9 mouse cellular contexts compared by ENCODE assay signal in the genomic region with DNA sequence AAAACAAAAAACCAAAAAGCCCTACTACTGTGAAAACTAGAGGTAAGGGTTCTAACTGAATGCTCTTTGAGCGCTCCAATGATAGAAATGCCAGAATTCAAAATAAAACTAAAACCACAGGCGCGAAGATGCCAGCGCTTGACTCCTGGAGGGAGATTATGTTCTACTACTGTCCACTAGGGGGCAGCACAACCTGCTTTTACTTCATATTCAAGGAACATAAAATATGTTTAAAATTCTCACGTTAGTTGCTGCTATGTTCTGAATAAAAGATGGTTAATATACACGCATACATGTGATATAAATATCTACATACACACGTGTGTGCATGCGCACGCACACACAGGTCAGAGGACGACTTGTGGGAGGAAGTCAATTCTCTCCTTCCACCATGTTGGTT. TPM values are rescaled to one million over a fixed set of nuclear protein-coding genes. Genes with fewer than 3 reads are reported as not detected.
DNase-seq lines count a peak whose midpoint lies in the region; ATAC-seq and TF ChIP-seq lines count a peak whose summit lies in the region.
"Had no signal": no experiment of that assay in that cellular context is flagged by ENCODE, and none has a peak within 500 bp of the region (broad histone marks: within the 10 kb centered on the region; RNA-seq: fewer than 3 reads in every experiment).

No protein-coding gene starts in this region.

- H3K9me3 ChIP-seq in forebrain, embryonic 14.5 days (replicated peaks; ENCODE audit: control insufficient read depth, low read length), result no peaks in the 10 kb centered on the region
- H3K9me3 ChIP-seq in forebrain, embryonic 11.5 days (ENCODE audit: control insufficient read depth, low read length), result no peaks in the 10 kb centered on the region
- H3K9me3 ChIP-seq in midbrain, embryonic 11.5 days (ENCODE audit: control insufficient read depth, low read length), result no peaks in the 10 kb centered on the region
- no peaks in the 10 kb centered on the region for H3K9me3 ChIP-seq in midbrain, embryonic 16.5 days (replicated peaks; ENCODE audit: control insufficient read depth, low read length, poor library complexity, severe bottlenecking)
- no peaks in the 10 kb centered on the region for H3K9me3 ChIP-seq in embryonic facial prominence, embryonic 14.5 days (ENCODE audit: control insufficient read depth, low read length)
- H3K9me3 ChIP-seq in liver, postnatal 0 days (ENCODE audit: low read length), result no peaks in the 10 kb centered on the region

- TF ChIP-seq EP300 in liver, postnatal 0 days (IDR thresholded peaks at IDR 0.05; ENCODE audit: low read depth), result no peak

- TF ChIP-seq CTCF in liver, postnatal 0 days (IDR thresholded peaks at IDR 0.05; ENCODE audit: low read depth), result peak; percentile 74

- H3K27me3 ChIP-seq in forebrain, embryonic 14.5 days (replicated peaks; ENCODE audit: control insufficient read depth, insufficient read depth, low read length), result no peaks in the 10 kb centered on the region
- H3K27me3 ChIP-seq in forebrain, embryonic 11.5 days (ENCODE audit: control insufficient read depth, insufficient read depth, low read length), result no peaks in the 10 kb centered on the region
- H3K27me3 ChIP-seq in midbrain, embryonic 11.5 days (ENCODE audit: control insufficient read depth, insufficient read depth, low read length), result no peaks in the 10 kb centered on the region
- no peaks in the 10 kb centered on the region for H3K27me3 ChIP-seq in midbrain, embryonic 16.5 days (ENCODE audit: control insufficient read depth, insufficient read depth, low read depth, low read length)
- H3K27me3 ChIP-seq in embryonic facial prominence, embryonic 14.5 days (replicated peaks; ENCODE audit: control insufficient read depth, insufficient read depth, low read length), result no peaks in the 10 kb centered on the region
- H3K27me3 ChIP-seq in liver, postnatal 0 days (ENCODE audit: insufficient read depth, low read length), result no peaks in the 10 kb centered on the region

- no peak overlapping the region for H3K4me3 ChIP-seq in forebrain, embryonic 14.5 days (ENCODE audit: low read depth, low read length)
- H3K4me3 ChIP-seq in forebrain, embryonic 11.5 days (ENCODE audit: low read depth, low read length), result no peak overlapping the region
- H3K4me3 ChIP-seq in midbrain, embryonic 11.5 days (ENCODE audit: low read depth, low read length), result no peak overlapping the region
- H3K4me3 ChIP-seq in midbrain, embryonic 16.5 days (ENCODE audit: low read depth, low read length), result no peak overlapping the region
- no peak overlapping the region for H3K4me3 ChIP-seq in embryonic facial prominence, embryonic 14.5 days (ENCODE audit: low read depth, low read length)
- H3K4me3 ChIP-seq in liver, postnatal 0 days (ENCODE audit: low read depth, low read length), result no peak overlapping the region

- no peaks in the 10 kb centered on the region for H3K4me1 ChIP-seq in forebrain, embryonic 14.5 days (ENCODE audit: control insufficient read depth, insufficient read depth, low read length)
- H3K4me1 ChIP-seq in forebrain, embryonic 11.5 days (replicated peaks; ENCODE audit: control insufficient read depth, insufficient read depth, low read length), result no peaks in the 10 kb centered on the region
- no peaks in the 10 kb centered on the region for H3K4me1 ChIP-seq in midbrain, embryonic 11.5 days (ENCODE audit: control insufficient read depth, insufficient read depth, low read length)
- H3K4me1 ChIP-seq in midbrain, embryonic 16.5 days (ENCODE audit: control insufficient read depth, insufficient read depth, low read length), result no peaks in the 10 kb centered on the region
- H3K4me1 ChIP-seq in embryonic facial prominence, embryonic 14.5 days (ENCODE audit: control insufficient read depth, insufficient read depth, low read length), result no peaks in the 10 kb centered on the region
- no peaks in the 10 kb centered on the region for H3K4me1 ChIP-seq in liver, postnatal 0 days (ENCODE audit: insufficient read depth)

- 71% methylated on average over 10 of the region's 10 CpGs for WGBS in forebrain, embryonic 14.5 days
- WGBS in forebrain, embryonic 11.5 days, result 68% methylated on average over 10 of the region's 10 CpGs
- WGBS in midbrain, embryonic 11.5 days, result 70% methylated on average over 10 of the region's 10 CpGs
- 69% methylated on average over 10 of the region's 10 CpGs for WGBS in midbrain, embryonic 16.5 days
- 65% methylated on average over 10 of the region's 10 CpGs for WGBS in embryonic facial prominence, embryonic 14.5 days
- WGBS in liver, postnatal 0 days (ENCODE audit: insufficient replicate concordance), result 52% methylated on average over 10 of the region's 10 CpGs

- peak; percentile 59 for DNase-seq in forebrain, embryonic 14.5 days (ENCODE audit: low spot score)
- DNase-seq in forebrain, embryonic 11.5 days (ENCODE audit: low spot score), result no peak
- peak; percentile 91 for DNase-seq in midbrain, embryonic 11.5 days (ENCODE audit: low spot score, missing footprints)
- DNase-seq in adrenal gland, adult 2 months, result peak; percentile 27
- DNase-seq in embryonic facial prominence, embryonic 14.5 days (ENCODE audit: low spot score), result peak; percentile 57
- peak; percentile 40 for DNase-seq in liver, postnatal 0 days
- DNase-seq in thymus, postnatal 25 days, result peak; percentile 45

- no peak overlapping the region for H3K9ac ChIP-seq in forebrain, embryonic 14.5 days (ENCODE audit: low read length)
- no peak overlapping the region for H3K9ac ChIP-seq in forebrain, embryonic 11.5 days (ENCODE audit: low read length)
- H3K9ac ChIP-seq in midbrain, embryonic 11.5 days (ENCODE audit: low read length), result no peak overlapping the region
- H3K9ac ChIP-seq in midbrain, embryonic 16.5 days (ENCODE audit: low read depth, low read length), result no peak overlapping the region
- H3K9ac ChIP-seq in embryonic facial prominence, embryonic 14.5 days (ENCODE audit: low read depth, low read length), result no peak overlapping the region
- no peak overlapping the region for H3K9ac ChIP-seq in liver, postnatal 0 days (replicated peaks)

- no peak for ATAC-seq in forebrain, embryonic 14.5 days
- no peak for ATAC-seq in forebrain, embryonic 11.5 days (replicated peaks; ENCODE audit: low FRiP score)
- no peak for ATAC-seq in midbrain, embryonic 11.5 days (ENCODE audit: low FRiP score)
- no peak for ATAC-seq in midbrain, embryonic 16.5 days
- no peak for ATAC-seq in embryonic facial prominence, embryonic 14.5 days (ENCODE audit: low read depth)
- no peak for ATAC-seq in liver, postnatal 0 days

- no peak overlapping the region for H3K4me2 ChIP-seq in forebrain, embryonic 14.5 days (ENCODE audit: low read length)
- H3K4me2 ChIP-seq in forebrain, embryonic 11.5 days (ENCODE audit: low read depth, low read length, severe bottlenecking), result no peak overlapping the region
- no peak overlapping the region for H3K4me2 ChIP-seq in midbrain, embryonic 11.5 days
- no peak overlapping the region for H3K4me2 ChIP-seq in midbrain, embryonic 16.5 days (ENCODE audit: low read length)
- no peak overlapping the region for H3K4me2 ChIP-seq in embryonic facial prominence, embryonic 14.5 days (ENCODE audit: low read depth, low read length)
- H3K4me2 ChIP-seq in liver, postnatal 0 days (ENCODE audit: low read depth, low read length), result no peak overlapping the region

- H3K36me3 ChIP-seq in forebrain, embryonic 14.5 days (ENCODE audit: control insufficient read depth, insufficient read depth, low read length), result no peaks in the 10 kb centered on the region
- no peaks in the 10 kb centered on the region for H3K36me3 ChIP-seq in forebrain, embryonic 11.5 days (ENCODE audit: control insufficient read depth, insufficient read depth, low read length)
- no peaks in the 10 kb centered on the region for H3K36me3 ChIP-seq in midbrain, embryonic 11.5 days (ENCODE audit: control insufficient read depth, insufficient read depth, low read length)
- H3K36me3 ChIP-seq in midbrain, embryonic 16.5 days (ENCODE audit: control insufficient read depth, insufficient read depth, low read length), result no peaks in the 10 kb centered on the region
- no peaks in the 10 kb centered on the region for H3K36me3 ChIP-seq in embryonic facial prominence, embryonic 14.5 days (ENCODE audit: control insufficient read depth, insufficient read depth, low read length)
- H3K36me3 ChIP-seq in liver, postnatal 0 days (replicated peaks; ENCODE audit: insufficient read depth, low read length), result no peaks in the 10 kb centered on the region

- H3K27ac ChIP-seq in forebrain, embryonic 14.5 days (ENCODE audit: low read depth, low read length), result no peak overlapping the region
- H3K27ac ChIP-seq in forebrain, embryonic 11.5 days (ENCODE audit: low read depth, low read length), result no peak overlapping the region
- no peak overlapping the region for H3K27ac ChIP-seq in midbrain, embryonic 11.5 days (ENCODE audit: low read depth, low read length)
- H3K27ac ChIP-seq in midbrain, embryonic 16.5 days (ENCODE audit: low read length), result no peak overlapping the region
- no peak overlapping the region for H3K27ac ChIP-seq in embryonic facial prominence, embryonic 14.5 days (replicated peaks; ENCODE audit: low read depth, low read length)
- H3K27ac ChIP-seq in liver, postnatal 0 days (ENCODE audit: low read depth), result no peak overlapping the region

RNA-seq across cellular contexts. Expression of a gene that starts 14.8 kb away (rescaled TPM):
- 32.2 and 40.3 TPM in 2 replicates for polyA plus RNA-seq in forebrain, embryonic 14.5 days (2014; fragmentation: Nextera tagmentation; extraction: Ambion mirVana)
- polyA plus RNA-seq in forebrain, embryonic 11.5 days (2014; fragmentation: Nextera tagmentation; extraction: Ambion mirVana), result 2.4 and 3.0 TPM in 2 replicates
- 2.0 and 3.9 TPM in 2 replicates for polyA plus RNA-seq in midbrain, embryonic 11.5 days (2014; fragmentation: Nextera tagmentation; extraction: Ambion mirVana)
- 58.9 and 76.0 TPM in 2 replicates for polyA plus RNA-seq in midbrain, embryonic 16.5 days (2015; fragmentation: Nextera tagmentation; extraction: Ambion mirVana)
- 1 to 10 TPM; 1.4 to 1.9 TPM for total RNA-seq in adrenal gland, adult 2 months (2021)
- 0.10 and 0.23 TPM in 2 replicates for polyA plus RNA-seq in adrenal gland, adult 2 months (2012; rRNA removed)
- 2.0 and 2.4 TPM in 2 replicates for polyA plus RNA-seq in embryonic facial prominence, embryonic 14.5 days (2014; fragmentation: Nextera tagmentation; extraction: Ambion mirVana)
- 0.12 and 0.22 TPM in 2 replicates for polyA plus RNA-seq in liver, postnatal 0 days (2015; fragmentation: Nextera tagmentation; extraction: Ambion mirVana)
- total RNA-seq: hematopoietic stem cell, adult 5-6 weeks had no signal

RNA-seq across cellular contexts. Expression of a gene that starts 15.2 kb away (rescaled TPM):
- polyA plus RNA-seq in forebrain, embryonic 14.5 days (2014; fragmentation: Nextera tagmentation; extraction: Ambion mirVana), result 24.9 and 43.9 TPM in 2 replicates
- 25.3 and 26.3 TPM in 2 replicates for polyA plus RNA-seq in forebrain, embryonic 11.5 days (2014; fragmentation: Nextera tagmentation; extraction: Ambion mirVana)
- polyA plus RNA-seq in midbrain, embryonic 11.5 days (2014; fragmentation: Nextera tagmentation; extraction: Ambion mirVana), result 33.3 and 38.6 TPM in 2 replicates
- 36.1 and 39.9 TPM in 2 replicates for polyA plus RNA-seq in midbrain, embryonic 16.5 days (2015; fragmentation: Nextera tagmentation; extraction: Ambion mirVana)
- total RNA-seq in adrenal gland, adult 2 months (2021), result 100 to 1,000 TPM; 125 to 134 TPM
- 39.7 and 53.3 TPM in 2 replicates for polyA plus RNA-seq in adrenal gland, adult 2 months (2012; rRNA removed)
- polyA plus RNA-seq in embryonic facial prominence, embryonic 14.5 days (2014; fragmentation: Nextera tagmentation; extraction: Ambion mirVana), result 37.5 and 39.5 TPM in 2 replicates
- polyA plus RNA-seq in liver, postnatal 0 days (2015; fragmentation: Nextera tagmentation; extraction: Ambion mirVana), result 6.0 and 6.4 TPM in 2 replicates
